Mouse (Mus musculus) layer of hippocampus, postnatal 10 days (tissue): ENCODE measurements around the gene Lrrk1. TPM values are rescaled to one million over a fixed set of nuclear protein-coding genes. Genes with fewer than 3 reads are reported as not detected.
A peak's percentile ranks its signal among the peaks of the same experiment; 100 is the strongest.

Source experiments
- DNase-seq, 2 experiments: peaks; one replicate each; pipeline ENCODE4 v3.0.0; 2021; ENCODE audit warnings: low spot score in 2 of 2
- total RNA-seq, 2 experiments: library from RNA; stranded (reverse); gene quantifications; 2 replicates each; pipeline ENCODE4 v1.2.3; 2021

Gene Lrrk1
- total RNA-seq, 2 experiments from 2014 or later: 3.1 to 3.4 TPM

DNA sequence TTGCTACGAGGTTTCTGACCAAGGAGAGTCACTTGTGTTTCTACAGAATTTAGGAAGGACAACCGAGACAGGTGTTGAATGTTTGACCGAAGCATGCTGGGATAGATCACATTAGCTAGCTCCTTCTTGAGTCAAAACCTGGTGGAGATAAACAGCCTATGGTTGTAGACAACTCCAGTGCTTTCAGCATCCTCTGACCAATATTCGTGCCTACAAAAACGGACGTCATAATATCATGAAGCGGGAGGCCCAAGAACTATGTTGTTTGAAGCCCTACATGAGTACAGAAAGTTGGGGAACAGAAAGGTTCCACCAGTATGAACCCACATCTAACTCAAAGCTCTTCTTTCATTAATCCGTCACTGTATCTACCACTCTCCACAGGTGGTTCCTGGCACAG, 3.3 kb downstream of the Lrrk1 start:
- DNase-seq: no peak

DNA sequence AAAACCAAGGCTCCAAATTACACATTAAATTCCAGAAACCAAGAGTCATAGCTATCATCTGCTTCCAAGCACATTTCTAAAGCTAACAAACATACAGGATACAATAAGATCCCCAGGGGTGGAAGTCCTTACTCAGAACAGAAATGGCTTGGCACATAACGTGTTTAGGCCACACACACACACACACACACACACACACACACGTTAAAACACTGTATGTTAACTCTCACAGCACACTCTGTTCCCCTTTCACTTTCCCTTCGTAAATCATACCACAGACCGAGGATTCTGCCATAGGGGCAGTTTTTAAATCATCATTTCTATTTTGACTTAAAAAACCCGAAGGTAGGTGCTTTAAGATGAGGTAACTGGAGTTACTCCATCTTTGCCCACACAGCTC, 3.9 kb downstream of the Lrrk1 start:
- no peak for DNase-seq

DNA sequence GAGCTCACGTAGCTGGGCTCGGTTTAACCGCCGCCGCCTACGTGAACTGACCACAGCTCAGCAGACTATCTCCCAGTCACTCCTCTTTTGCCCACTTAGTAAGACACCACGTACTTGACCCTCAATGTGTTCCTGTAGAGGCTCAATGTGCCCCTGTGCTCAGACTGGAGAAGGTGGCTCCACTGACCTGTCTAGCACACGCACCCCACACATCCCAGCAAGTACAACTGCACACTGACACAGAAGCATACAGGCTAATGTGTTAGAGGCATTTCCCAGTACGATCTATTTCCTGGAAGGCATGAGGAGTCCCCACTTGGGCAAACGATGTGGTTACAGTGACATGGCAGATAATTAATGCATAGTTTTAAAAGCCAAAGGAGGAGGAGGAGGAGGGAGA, 11.6 kb downstream of the Lrrk1 start:
- no peak for DNase-seq

- no peak for DNase-seq
Observed at GRCm38 (mm10) chr7:66375736-66376135, 12.4 kb downstream of the Lrrk1 start.

DNA sequence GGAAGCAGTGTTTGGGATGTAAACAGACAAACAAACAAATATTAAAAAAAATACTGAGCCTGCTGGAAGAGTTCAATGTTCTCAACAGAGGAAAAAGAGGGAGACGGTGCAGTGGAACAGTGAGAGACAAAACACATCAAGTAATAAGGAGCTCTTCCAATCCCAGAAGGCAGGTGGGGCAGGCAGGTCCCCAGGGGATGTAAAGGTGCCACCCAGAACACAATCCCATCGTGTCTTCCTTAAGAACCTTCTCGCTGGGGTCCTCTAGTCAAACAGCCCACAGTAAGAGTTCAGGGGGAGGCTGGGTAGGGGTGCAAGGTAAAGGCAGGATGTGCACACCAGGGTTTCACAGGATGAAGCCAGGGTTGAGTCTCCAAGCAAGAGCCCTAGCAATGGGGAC, 14.8 kb downstream of the Lrrk1 start:
- DNase-seq: no peak

DNA sequence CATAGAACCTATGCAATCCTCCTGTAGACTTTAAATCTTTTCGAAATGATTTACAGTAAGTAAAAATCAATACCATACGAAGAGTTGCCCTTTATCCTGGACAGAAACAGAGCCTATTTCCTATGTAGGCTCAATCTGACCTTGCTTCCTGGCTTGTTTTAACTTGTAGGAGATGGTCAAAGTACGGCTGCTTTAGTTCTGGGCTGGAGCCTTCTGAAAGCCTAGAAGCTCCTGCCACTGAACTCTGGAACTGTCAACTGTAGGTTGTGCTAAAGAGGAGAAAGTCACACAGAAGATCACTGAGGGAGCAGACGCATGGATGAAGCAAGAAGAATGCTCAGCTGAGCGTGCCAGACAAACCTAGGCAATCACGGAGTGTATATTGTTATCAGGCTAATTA, 17.2 kb downstream of the Lrrk1 start:
- DNase-seq: no peak

DNA sequence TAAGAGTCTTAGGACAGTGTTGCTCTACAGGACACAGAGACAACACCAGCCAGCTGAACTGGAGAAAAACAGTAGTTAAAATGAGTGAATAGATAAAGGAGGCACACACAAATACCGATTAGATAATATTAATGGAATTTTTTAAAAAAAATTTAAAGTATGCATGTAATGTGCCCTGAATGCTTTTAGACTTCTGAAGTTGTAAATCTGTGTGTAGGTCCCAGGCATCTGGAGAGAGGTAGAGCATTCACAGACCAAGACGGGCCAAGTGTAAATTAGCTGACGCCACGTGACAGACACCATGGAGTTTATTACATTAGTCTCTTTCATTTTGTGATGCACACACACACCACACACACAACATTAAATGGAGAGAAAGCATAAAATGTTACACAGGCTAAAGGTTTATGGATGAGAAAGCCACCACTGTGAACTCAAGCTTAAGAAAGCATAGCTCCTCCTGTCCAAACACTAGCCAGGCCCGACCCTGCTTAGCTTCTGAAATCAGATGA, 18.2 kb downstream of the Lrrk1 start:
- DNase-seq: no peak

- no peak for DNase-seq
Observed at GRCm38 (mm10) chr7:66369071-66369933, 18.8 kb downstream of the Lrrk1 start.

GRCm38 (mm10) chr7:66365904-66366303, 22.2 kb downstream of the Lrrk1 start, which contains the start of gene Gm10974:
Gene Gm10974, plus strand, starts transcription at chr7:66365905.
- DNase-seq: no peak

GRCm38 (mm10) chr7:66365411-66365810, 22.7 kb downstream of the Lrrk1 start:
- DNase-seq: no peak

- DNase-seq: no peak
Observed at GRCm38 (mm10) chr7:66364491-66364890, 23.7 kb downstream of the Lrrk1 start.

DNA sequence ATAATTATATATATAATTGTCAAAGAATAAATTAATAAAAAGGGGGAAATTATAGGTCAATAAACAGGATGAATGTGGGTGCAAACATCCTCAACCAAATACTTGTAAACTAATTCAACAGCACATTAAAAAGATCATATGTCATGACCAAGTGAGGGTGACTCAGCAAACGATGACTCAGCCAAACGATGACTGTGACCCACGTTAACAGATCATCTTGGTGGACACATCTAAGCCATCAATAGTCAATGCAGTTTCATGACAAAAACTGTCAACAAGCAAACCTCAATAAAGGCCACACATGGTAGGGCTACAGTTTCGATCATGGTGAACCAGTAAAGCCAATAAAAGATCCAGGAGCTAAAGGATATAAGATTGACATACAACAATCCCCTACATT, 29.1 kb downstream of the Lrrk1 start:
- no peak for DNase-seq

GRCm38 (mm10) chr7:66358461-66358860, 29.7 kb downstream of the Lrrk1 start:
- no peak for DNase-seq

- no peak for DNase-seq
Observed at GRCm38 (mm10) chr7:66355791-66356522, 32.2 kb downstream of the Lrrk1 start.

DNA sequence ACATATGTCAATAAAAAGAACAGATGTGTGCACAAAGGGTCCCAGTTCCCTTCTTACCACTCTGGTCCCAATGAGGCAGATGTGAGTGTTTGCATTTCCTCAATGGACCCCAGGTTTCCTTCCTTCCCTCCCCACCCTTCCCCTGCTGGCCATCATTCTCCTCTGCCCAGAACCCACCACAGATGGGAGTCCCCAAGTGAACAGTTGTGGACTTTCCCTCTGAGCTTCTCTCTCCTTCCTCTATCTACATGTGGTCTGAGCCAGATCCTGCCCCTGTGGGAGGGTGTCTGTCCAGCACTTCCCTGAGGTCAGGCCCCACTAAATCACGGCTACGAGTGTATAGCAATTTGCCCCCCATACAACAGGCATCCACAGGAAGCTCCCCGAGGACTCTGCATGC, 33.2 kb downstream of the Lrrk1 start:
- no peak for DNase-seq

GRCm38 (mm10) chr7:66351074-66351473, 37.1 kb downstream of the Lrrk1 start:
- DNase-seq: no peak

DNA sequence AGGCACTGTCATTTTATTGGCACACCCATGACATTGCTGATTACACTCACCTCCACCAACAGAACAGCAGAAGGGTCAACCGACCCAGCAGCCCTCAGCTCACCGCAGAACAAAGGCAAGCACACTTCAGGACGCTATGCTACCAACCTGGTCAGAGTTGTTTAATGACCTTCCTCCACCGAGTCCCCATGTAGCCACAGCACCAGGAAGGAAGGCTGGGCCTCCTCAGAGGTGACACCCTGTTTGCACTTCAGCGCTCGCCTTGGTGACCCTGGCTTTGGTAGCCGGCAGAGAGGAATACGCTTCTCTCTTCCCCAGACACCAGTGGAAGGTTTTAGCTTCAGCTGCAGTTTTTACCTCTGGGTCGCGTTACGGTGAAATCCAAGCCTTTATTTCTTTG, 38.5 kb downstream of the Lrrk1 start:
- DNase-seq: no peak

- DNase-seq: no peak
Observed at GRCm38 (mm10) chr7:66348588-66348987, 39.6 kb downstream of the Lrrk1 start.

DNA sequence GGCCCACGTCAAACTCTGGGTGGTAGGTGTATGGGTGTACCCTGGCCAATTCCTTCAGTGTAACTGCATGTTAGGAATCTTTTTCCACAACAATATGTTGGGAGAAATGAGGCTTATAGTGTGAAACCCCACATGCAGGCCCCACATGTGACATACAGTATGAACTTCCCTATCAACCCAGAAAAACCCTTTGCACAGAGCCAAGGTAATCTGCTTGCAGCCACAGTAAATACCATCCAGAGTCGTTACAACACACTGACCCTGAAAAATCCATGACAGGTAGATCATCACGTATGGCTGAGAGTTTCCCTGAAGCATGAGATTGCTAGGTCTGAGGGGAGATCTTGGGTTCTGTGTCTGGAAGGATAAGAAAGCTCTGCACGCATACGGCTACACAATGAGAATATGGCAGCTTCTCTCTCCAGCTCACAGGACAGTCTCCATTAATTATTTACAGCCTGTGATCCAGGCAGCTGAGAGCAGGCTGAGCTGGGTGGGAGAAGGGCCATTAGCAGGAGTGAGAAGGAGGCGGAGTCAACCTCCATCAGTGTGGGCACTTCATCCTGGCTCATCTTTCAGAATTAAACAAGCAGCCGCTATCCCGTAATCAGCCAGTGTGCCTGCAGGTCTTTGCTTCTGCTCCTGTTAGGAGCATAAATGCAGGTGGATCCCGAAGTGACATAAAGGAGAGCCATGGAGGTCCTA, 41.0 kb downstream of the Lrrk1 start:
- no peak for DNase-seq

GRCm38 (mm10) chr7:66343307-66343706, 44.8 kb downstream of the Lrrk1 start:
- no peak for DNase-seq

DNA sequence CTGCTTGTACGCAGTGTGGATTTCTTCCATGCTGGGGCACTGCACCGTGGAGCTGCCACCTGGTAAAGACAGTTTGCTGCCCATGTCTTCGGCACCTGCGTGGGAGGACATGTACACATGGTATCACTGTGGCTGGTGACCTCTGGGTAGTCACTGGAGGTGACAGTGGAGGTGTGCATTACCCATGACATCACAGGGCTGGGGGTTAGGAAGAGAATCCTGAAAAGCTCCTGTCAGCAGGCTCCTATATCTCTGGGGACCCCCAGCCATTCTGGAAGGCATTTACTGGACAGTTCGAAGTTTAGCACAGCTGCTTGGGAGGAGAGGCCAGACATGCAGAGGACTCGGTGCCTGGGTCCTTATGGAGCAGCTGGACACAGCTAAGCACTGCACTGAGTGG, 45.3 kb downstream of the Lrrk1 start:
- no peak for DNase-seq

- peak; percentile 65 to 69 for DNase-seq
Observed at GRCm38 (mm10) chr7:66342323-66342722, 45.8 kb downstream of the Lrrk1 start.
